In genomic region chr8:78667399-78667798, GRCm38 (mm10) we compare ENCODE assay signal across 18 mouse cellular contexts.
"Had no signal": no experiment of that assay in that cellular context is flagged by ENCODE, and none has a peak within 500 bp of the region (broad histone marks: within the 10 kb centered on the region; RNA-seq: fewer than 3 reads in every experiment).

No protein-coding gene starts in this region.

- H3K27me3 ChIP-seq: limb, embryonic 15.5 days; liver, embryonic 12.5 days; midbrain, embryonic 12.5 days; neural tube, embryonic 13.5 days; neural tube, embryonic 15.5 days had no signal

- H3K4me3 ChIP-seq: limb, embryonic 15.5 days; liver, embryonic 12.5 days; midbrain, embryonic 10.5 days; midbrain, embryonic 12.5 days; myocyte; neural tube, embryonic 13.5 days; neural tube, embryonic 15.5 days had no signal

- H3K4me2 ChIP-seq: limb, embryonic 15.5 days; liver, embryonic 12.5 days; midbrain, embryonic 12.5 days; neural tube, embryonic 13.5 days; neural tube, embryonic 15.5 days had no signal

- H3K9ac ChIP-seq: limb, embryonic 15.5 days; liver, embryonic 12.5 days; liver, embryonic 14.5 days; midbrain, embryonic 12.5 days; neural tube, embryonic 13.5 days; neural tube, embryonic 15.5 days had no signal

- H3K4me1 ChIP-seq: limb, embryonic 15.5 days; liver, embryonic 12.5 days; midbrain, embryonic 10.5 days; midbrain, embryonic 12.5 days had no signal

- H3K27ac ChIP-seq: limb, embryonic 15.5 days; liver, embryonic 12.5 days; liver, embryonic 14.5 days; midbrain, embryonic 10.5 days; midbrain, embryonic 12.5 days; neural tube, embryonic 13.5 days; neural tube, embryonic 15.5 days had no signal

- ATAC-seq: liver, embryonic 12.5 days; midbrain, embryonic 16.5 days had no signal

- H3K9me3 ChIP-seq: limb, embryonic 15.5 days; liver, embryonic 12.5 days; midbrain, embryonic 12.5 days; neural tube, embryonic 13.5 days; neural tube, embryonic 15.5 days had no signal

- DNase-seq: midbrain, embryonic 14.5 days; retina, postnatal 1 day; right cerebral cortex, adult 18-20 months; right cerebral cortex, postnatal 25 days; right cerebral cortex, postnatal 4 days; spleen, adult 18-20 months; thymus, adult 18-20 months; thymus, postnatal 14 days; thymus, postnatal 36 days had no signal

- H3K36me3 ChIP-seq: neural tube, embryonic 13.5 days; neural tube, embryonic 15.5 days had no signal
